Mouse (Mus musculus) kidney, embryonic 15.5 days (tissue): ENCODE results near the gene Fitm2. TPM values are rescaled to one million over a fixed set of nuclear protein-coding genes. Genes with fewer than 3 reads are reported as not detected.

ENCODE experiments used
- ATAC-seq: fragments of 200-750 bp; cut with Nextera tagmentation; replicated peaks from 2 replicates; pipeline ENCODE4 v1.8.0; 2017; ENCODE audit warnings: moderate TSS enrichment; ENCODE audit not compliant: low FRiP score
- H3K27ac ChIP-seq: fragments of 300-500 bp; sonication (generic); 2 replicates; pipeline ENCODE4 v1.5.1; 2015; ENCODE audit warnings: mild to moderate bottlenecking, inconsistent platforms
- H3K27me3 ChIP-seq: fragments of 300-500 bp; sonication (generic); 2 replicates; pipeline ENCODE4 v1.6.1; 2015; ENCODE audit warnings: inconsistent platforms
- H3K36me3 ChIP-seq: fragments of 300-500 bp; sonication (generic); 2 replicates; pipeline ENCODE4 v1.6.1; 2015; ENCODE audit warnings: inconsistent platforms
- H3K4me1 ChIP-seq: fragments of 300-500 bp; sonication (generic); 2 replicates; pipeline ENCODE4 v1.6.1; 2015; ENCODE audit warnings: inconsistent platforms
- H3K4me2 ChIP-seq: fragments of 300-500 bp; sonication (generic); 2 replicates; pipeline ENCODE4 v1.6.1; 2015; ENCODE audit warnings: moderate library complexity, mild to moderate bottlenecking, inconsistent platforms
- H3K4me3 ChIP-seq: fragments of 300-500 bp; sonication (generic); replicated peaks from 2 replicates; pipeline ENCODE4 v1.5.1; 2015; ENCODE audit warnings: mild to moderate bottlenecking, inconsistent platforms
- H3K9ac ChIP-seq: fragments of 300-500 bp; sonication (generic); 2 replicates; pipeline ENCODE4 v1.6.1; 2015; ENCODE audit warnings: mild to moderate bottlenecking, inconsistent platforms
- H3K9me3 ChIP-seq: fragments of 300-500 bp; sonication (generic); replicated peaks from 2 replicates; pipeline ENCODE4 v1.6.1; 2016; ENCODE audit warnings: inconsistent platforms
- WGBS: fragments of 180-500 bp; shearing (Covaris S2); methylation state at CpG from one replicate; pipeline ENCODE4 v1.1.7; 2015; ENCODE audit warnings: mixed read lengths; 5-methylcytosine and 5-hydroxymethylcytosine counted together
- polyA plus RNA-seq: library from polyadenylated mRNA; unstranded; fragments of >200 nt; fragmentation: Nextera tagmentation; extraction: Ambion mirVana; gene quantifications from 2 replicates; pipeline ENCODE4 v1.2.1, GENCODE M21; 2015

Fitm2 gene
- polyA plus RNA-seq, 1 experiment from 2014 or later: 9.8 TPM

- peak overlapping the region; percentile 77 for H3K4me2 ChIP-seq
- H3K9me3 ChIP-seq: no peaks in the 10 kb centered on the region
- peak overlapping the region; percentile 98 for H3K4me3 ChIP-seq
- peak; percentile 2; the same call in 1 of the 2 replicates for ATAC-seq
- under 1% methylated on average over 43 of the region's 50 CpGs for WGBS
- H3K27ac ChIP-seq: peak overlapping the region; percentile 87
- peaks cover 23% of the 10 kb centered on the region for H3K4me1 ChIP-seq
- H3K27me3 ChIP-seq: no peaks in the 10 kb centered on the region
- peaks cover 20% of the 10 kb centered on the region for H3K36me3 ChIP-seq
- peak overlapping the region; percentile 93 for H3K9ac ChIP-seq
Observed at GRCm38 (mm10) chr2:163418841-163419345, 53.5 kb downstream of the Fitm2 start.

GRCm38 (mm10) chr2:163417830-163418229 is 54.6 kb downstream of the Fitm2 start:
- Histone ChIP-seq H3K27ac (no peak overlapping the region), H3K4me2 (peak overlapping the region; percentile 77), H3K9me3 (no peaks in the 10 kb centered on the region), H3K9ac (peak overlapping the region; percentile 93), H3K27me3 (no peaks in the 10 kb centered on the region), H3K36me3 (peaks cover 29% of the 10 kb centered on the region), H3K4me1 (peaks cover 23% of the 10 kb centered on the region), H3K4me3 (peak overlapping the region; percentile 98)
- no peak for ATAC-seq

- 94% methylated on average over 6 of the region's 6 CpGs for WGBS
- Histone ChIP-seq H3K4me1 (peaks cover 23% of the 10 kb centered on the region), H3K27me3 (no peaks in the 10 kb centered on the region), H3K27ac (no peak overlapping the region), H3K9ac (no peak overlapping the region), H3K9me3 (no peaks in the 10 kb centered on the region), H3K4me2 (no peak overlapping the region), H3K4me3 (no peak overlapping the region), H3K36me3 (peaks cover 30% of the 10 kb centered on the region)
- ATAC-seq: no peak
Observed at GRCm38 (mm10) chr2:163417026-163417425, 55.4 kb downstream of the Fitm2 start.

Other genes with a start within 250 kb of the Fitm2 start
- 2.5 and 4.2 TPM in 2 replicates for gene Jph2, start 74.6 kb downstream of the Fitm2 start, polyA plus RNA-seq
- 87.0 and 87.3 TPM in 2 replicates for gene Oser1, start 47.9 kb downstream of the Fitm2 start, polyA plus RNA-seq
- 1.2 and 2.8 TPM in 2 replicates for gene Gdap1l1, start 34.2 kb downstream of the Fitm2 start, polyA plus RNA-seq
- 31.2 and 34.9 TPM in 2 replicates for gene R3hdml, start 19.7 kb upstream of the Fitm2 start, polyA plus RNA-seq
- 18.6 and 19.4 TPM in 2 replicates for gene Hnf4a, start 34.2 kb upstream of the Fitm2 start, polyA plus RNA-seq
- 29.2 and 30.6 TPM in 2 replicates for gene Ttpal, start 129.7 kb upstream of the Fitm2 start, polyA plus RNA-seq
- 43.7 and 44.0 TPM in 2 replicates for gene Serinc3, start 172.5 kb upstream of the Fitm2 start, polyA plus RNA-seq
- 167 and 174 TPM in 2 replicates for gene Pkig, start 185.8 kb upstream of the Fitm2 start, polyA plus RNA-seq